Mouse (Mus musculus) midbrain, embryonic 16.5 days (tissue): Measurements from ENCODE around the gene Gins2. TPM values are rescaled to one million over a fixed set of nuclear protein-coding genes. Genes with fewer than 3 reads are reported as not detected.

Experiments
- ATAC-seq: fragments of 200-750 bp; cut with Nextera tagmentation; 2 replicates; pipeline ENCODE4 v1.8.0; 2017; ENCODE audit warnings: moderate TSS enrichment
- H3K27ac ChIP-seq: fragments of 300-500 bp; sonication (generic); 2 replicates; pipeline ENCODE4 v1.5.1; 2014; ENCODE audit warnings: mild to moderate bottlenecking, low read length, mixed read lengths
- H3K27me3 ChIP-seq: fragments of 300-500 bp; sonication (generic); 2 replicates; pipeline ENCODE4 v1.6.1; 2014; ENCODE audit warnings: low read depth, low read length, mixed read lengths; ENCODE audit not compliant: control insufficient read depth, insufficient read depth
- H3K36me3 ChIP-seq: fragments of 300-500 bp; sonication (generic); 2 replicates; pipeline ENCODE4 v1.6.1; 2014; ENCODE audit warnings: mild to moderate bottlenecking, low read length, moderate library complexity, mixed read lengths; ENCODE audit not compliant: control insufficient read depth, insufficient read depth
- H3K4me1 ChIP-seq: fragments of 300-500 bp; sonication (generic); 2 replicates; pipeline ENCODE4 v1.6.1; 2014; ENCODE audit warnings: mild to moderate bottlenecking, low read length, mixed read lengths; ENCODE audit not compliant: control insufficient read depth, insufficient read depth
- H3K4me2 ChIP-seq: fragments of 300-500 bp; sonication (generic); 2 replicates; pipeline ENCODE4 v1.6.1; 2014; ENCODE audit warnings: mild to moderate bottlenecking, low read length, mixed read lengths
- H3K4me3 ChIP-seq: fragments of 300-500 bp; sonication (generic); 2 replicates; pipeline ENCODE4 v1.5.1; 2014; ENCODE audit warnings: low read depth, mild to moderate bottlenecking, low read length, moderate library complexity, mixed read lengths
- H3K9ac ChIP-seq: fragments of 300-500 bp; sonication (generic); 2 replicates; pipeline ENCODE4 v1.6.1; 2014; ENCODE audit warnings: low read depth, low read length, mixed read lengths
- H3K9me3 ChIP-seq: fragments of 300-500 bp; sonication (generic); replicated peaks from 2 replicates; pipeline ENCODE4 v1.6.1; 2014; ENCODE audit warnings: mild to moderate bottlenecking, low read length, mixed read lengths; ENCODE audit not compliant: control insufficient read depth, poor library complexity, severe bottlenecking
- WGBS: fragments of 180-500 bp; shearing (Covaris S2); extraction: QIAGEN DNeasy Blood & Tissue Kit; methylation state at CpG from one replicate; pipeline ENCODE4 v1.1.7; 2014; 5-methylcytosine and 5-hydroxymethylcytosine counted together
- polyA plus RNA-seq: library from polyadenylated mRNA; unstranded; fragments of >200 nt; fragmentation: Nextera tagmentation; extraction: Ambion mirVana; gene quantifications from 2 replicates; pipeline ENCODE4 v1.2.1, GENCODE M21; 2015

Gene Gins2
- polyA plus RNA-seq, 1 experiment from 2014 or later = 13.3 TPM

DNA sequence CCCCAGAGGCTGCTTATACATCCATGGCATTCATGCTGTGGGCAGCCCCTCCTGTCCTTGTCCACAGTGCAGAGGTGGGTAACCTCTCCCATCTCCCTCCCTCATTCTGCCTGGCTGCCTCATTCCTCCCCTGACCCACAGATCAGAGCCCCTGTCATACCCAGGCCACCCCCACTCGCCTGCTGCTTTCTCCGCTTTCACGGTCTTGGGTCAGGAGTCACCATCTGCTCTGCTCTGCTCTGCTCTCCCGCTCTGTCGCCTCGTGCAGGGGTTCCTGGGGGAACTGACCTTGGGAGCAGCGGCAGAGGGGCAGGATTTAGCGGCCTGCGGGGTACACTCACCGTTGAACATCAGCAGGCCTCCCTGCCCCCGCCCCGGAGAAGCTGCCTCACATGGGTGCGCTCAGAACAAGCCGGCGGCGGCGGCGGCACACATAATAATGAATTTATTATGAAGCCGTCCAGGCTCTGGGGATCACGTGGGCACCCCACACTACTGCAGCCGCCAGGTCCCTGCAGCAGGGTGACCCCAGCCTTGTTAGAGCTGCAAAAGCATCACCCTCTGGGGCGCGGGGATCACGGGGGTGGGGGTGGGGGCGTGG is 39.7 kb downstream of the Gins2 start:
- Histone ChIP-seq H3K9me3 (no peaks in the 10 kb centered on the region), H3K27ac (peak overlapping the region; percentile 66), H3K4me1 (peaks cover 60% of the 10 kb centered on the region), H3K9ac (peak overlapping the region; percentile 53), H3K4me2 (peak overlapping the region; percentile 53), H3K4me3 (peak overlapping the region; percentile 6), H3K27me3 (no peaks in the 10 kb centered on the region), H3K36me3 (0 out of 2 replicates have a peak, but pooled peaks cover 3% of the 10 kb centered on the region)
- peak; percentile 16; the same call in 1 of the 2 replicates for ATAC-seq
- 1% methylated on average over 25 of the region's 25 CpGs for WGBS

DNA sequence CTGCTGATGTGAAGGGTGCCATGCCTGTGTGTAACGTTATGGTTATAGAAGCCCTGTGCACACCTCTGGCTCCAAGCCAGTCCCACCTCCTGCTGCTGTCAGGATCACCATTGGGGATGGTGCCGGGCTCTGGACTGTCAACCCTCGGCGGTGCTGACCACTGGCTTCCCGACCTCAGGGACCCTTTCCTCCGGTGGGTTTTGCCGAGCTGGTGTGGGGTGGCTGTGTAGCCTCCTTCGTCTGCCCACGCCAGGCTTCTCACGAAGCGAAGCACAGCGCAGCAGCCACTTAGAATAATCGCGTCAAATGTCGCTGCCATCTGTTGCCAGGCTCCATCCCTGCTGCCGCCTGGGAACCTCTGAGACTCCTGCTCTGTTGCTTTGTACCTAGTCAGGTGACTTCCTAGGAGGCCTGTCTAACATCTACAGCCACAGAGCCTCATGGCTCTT is 40.8 kb downstream of the Gins2 start:
- peak; percentile 7; the same call in 1 of the 2 replicates for ATAC-seq
- H3K9me3 ChIP-seq = no peaks in the 10 kb centered on the region
- no peaks in the 10 kb centered on the region for H3K27me3 ChIP-seq
- H3K27ac ChIP-seq = peak overlapping the region; percentile 60
- no peak overlapping the region for H3K4me3 ChIP-seq
- peaks cover 61% of the 10 kb centered on the region for H3K4me1 ChIP-seq
- WGBS = 30% methylated on average over 16 of the region's 16 CpGs
- no peaks in the 10 kb centered on the region for H3K36me3 ChIP-seq
- H3K4me2 ChIP-seq = peak overlapping the region; percentile 23
- peak overlapping the region; percentile 39 for H3K9ac ChIP-seq

DNA sequence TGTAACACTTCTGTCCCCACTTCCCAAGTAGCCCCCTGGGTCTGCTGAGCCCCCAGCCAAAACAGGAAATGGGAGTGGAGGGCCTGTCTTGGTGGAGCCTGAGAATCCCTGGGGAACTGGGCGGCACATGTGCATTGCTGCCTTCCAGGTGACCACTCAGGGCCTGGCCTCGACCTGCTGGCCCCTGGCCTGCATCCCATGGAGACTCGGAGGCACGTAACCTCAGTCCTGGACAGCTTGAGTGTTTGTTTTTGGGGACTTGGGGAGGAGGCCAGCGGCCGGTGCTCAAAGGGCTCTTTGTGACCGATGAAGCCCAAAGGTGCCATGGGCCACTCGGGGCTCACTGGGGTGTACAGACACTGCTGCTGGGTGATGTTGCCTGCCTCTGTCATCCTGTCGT is 41.5 kb downstream of the Gins2 start:
- H3K27ac ChIP-seq = peak overlapping the region; percentile 25; the same call in 1 of the 2 replicates
- no peaks in the 10 kb centered on the region for H3K36me3 ChIP-seq
- H3K9me3 ChIP-seq = no peaks in the 10 kb centered on the region
- no peak overlapping the region for H3K4me3 ChIP-seq
- peaks cover 69% of the 10 kb centered on the region for H3K4me1 ChIP-seq
- no peak overlapping the region for H3K4me2 ChIP-seq
- peak overlapping the region; percentile 39 for H3K9ac ChIP-seq
- ATAC-seq = no peak
- H3K27me3 ChIP-seq = no peaks in the 10 kb centered on the region
- 83% methylated on average over 9 of the region's 9 CpGs for WGBS

DNA sequence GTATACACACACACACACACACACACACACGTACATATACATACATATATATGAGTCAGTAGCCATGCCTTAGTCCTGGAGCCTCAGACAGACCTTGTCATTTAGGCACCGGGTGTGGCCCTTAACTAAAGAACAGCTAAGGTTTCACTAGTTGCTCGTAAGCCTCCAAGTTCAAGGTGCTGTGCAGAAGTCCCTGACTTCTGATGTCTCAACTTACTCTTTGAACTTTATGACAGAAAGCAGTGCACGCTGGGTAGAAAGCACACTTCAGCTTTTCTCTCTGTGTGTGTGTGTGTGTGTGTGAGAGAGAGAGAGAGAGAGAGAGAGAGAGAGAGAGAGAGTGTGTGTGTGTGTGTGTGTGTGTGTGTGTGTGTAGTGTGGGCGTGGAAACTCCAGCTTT is 44.9 kb downstream of the Gins2 start:
- Histone ChIP-seq H3K27me3 (no peaks in the 10 kb centered on the region), H3K36me3 (no peaks in the 10 kb centered on the region), H3K4me3 (no peak overlapping the region), H3K4me2 (no peak overlapping the region), H3K27ac (no peak overlapping the region), H3K9ac (no peak overlapping the region), H3K9me3 (no peaks in the 10 kb centered on the region), H3K4me1 (peaks cover 67% of the 10 kb centered on the region)
- 87% methylated on average over 5 of the region's 5 CpGs for WGBS
- ATAC-seq = no peak

DNA sequence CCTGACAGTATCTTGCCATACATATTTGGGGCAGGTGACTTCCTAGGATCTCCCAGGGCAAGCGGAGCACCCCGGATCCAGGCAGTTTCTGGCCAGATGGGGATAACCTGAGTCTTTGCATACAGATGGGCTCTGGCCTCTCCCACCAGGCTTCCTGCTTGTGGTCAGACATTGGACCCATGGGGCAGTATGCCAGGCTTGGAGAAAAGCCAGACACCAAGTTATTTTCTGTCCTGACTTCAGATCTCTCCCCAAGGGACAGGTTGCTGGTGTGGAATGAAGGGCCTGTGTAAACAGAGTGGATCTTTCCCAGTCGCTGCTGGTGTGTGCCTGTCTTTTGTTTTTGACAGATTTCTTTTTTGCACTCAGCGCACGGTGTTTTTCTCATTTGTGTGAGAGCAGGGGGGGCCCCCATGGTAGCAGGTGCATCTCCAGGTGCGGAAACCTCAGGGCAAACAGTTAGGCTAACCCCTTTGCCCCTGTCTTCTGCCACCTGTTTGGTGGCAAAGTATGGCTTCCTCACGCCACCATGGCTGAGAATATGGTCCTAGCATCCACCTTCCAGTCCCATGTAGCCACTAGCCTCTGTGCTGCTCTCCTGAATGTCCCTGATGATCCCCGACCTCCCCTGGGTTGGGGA is 45.6 kb downstream of the Gins2 start:
- 47% methylated on average over 8 of the region's 8 CpGs for WGBS
- H3K4me2 ChIP-seq = peak overlapping the region; percentile 5; the same call in 1 of the 2 replicates

DNA sequence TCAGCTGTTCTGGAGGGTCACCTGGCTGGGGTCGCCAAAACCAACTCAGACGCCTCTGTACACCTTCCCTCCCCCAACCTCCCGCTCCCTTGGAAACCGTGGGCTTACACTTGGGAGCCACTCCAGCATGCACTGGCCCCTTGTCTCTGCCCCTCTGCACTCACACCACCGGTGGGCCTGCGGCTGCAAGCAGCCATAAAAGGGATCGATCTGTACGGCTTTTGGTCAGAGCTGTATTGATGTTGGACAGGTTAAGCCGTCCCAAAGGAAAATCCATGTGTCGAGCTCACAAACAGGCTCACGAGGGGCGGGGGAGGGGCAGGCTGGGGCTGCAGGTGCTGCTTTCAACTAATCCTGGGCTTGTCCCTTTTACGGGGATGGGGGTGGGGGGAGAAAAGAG is 46.1 kb downstream of the Gins2 start:
- no peak for ATAC-seq
- H3K4me2 ChIP-seq = peak overlapping the region; percentile 5; the same call in 1 of the 2 replicates
- 14% methylated on average over 13 of the region's 13 CpGs for whole genome bisulfite sequencing
- H3K4me1 ChIP-seq = peaks cover 69% of the 10 kb centered on the region
- no peaks in the 10 kb centered on the region for H3K27me3 ChIP-seq
- no peak overlapping the region for H3K9ac ChIP-seq
- no peak overlapping the region for H3K4me3 ChIP-seq
- no peaks in the 10 kb centered on the region for H3K9me3 ChIP-seq
- H3K36me3 ChIP-seq = no peaks in the 10 kb centered on the region
- no peak overlapping the region for H3K27ac ChIP-seq

More for the DNA sequence above, 45.6 kb downstream of the Gins2 start:
- no peak overlapping the region for H3K4me3 ChIP-seq
- H3K27me3 ChIP-seq = no peaks in the 10 kb centered on the region
- H3K27ac ChIP-seq = no peak overlapping the region
- H3K9me3 ChIP-seq = no peaks in the 10 kb centered on the region
- no peak overlapping the region for H3K9ac ChIP-seq
- ATAC-seq = no peak
- H3K4me1 ChIP-seq = peaks cover 69% of the 10 kb centered on the region
- H3K36me3 ChIP-seq = no peaks in the 10 kb centered on the region

DNA sequence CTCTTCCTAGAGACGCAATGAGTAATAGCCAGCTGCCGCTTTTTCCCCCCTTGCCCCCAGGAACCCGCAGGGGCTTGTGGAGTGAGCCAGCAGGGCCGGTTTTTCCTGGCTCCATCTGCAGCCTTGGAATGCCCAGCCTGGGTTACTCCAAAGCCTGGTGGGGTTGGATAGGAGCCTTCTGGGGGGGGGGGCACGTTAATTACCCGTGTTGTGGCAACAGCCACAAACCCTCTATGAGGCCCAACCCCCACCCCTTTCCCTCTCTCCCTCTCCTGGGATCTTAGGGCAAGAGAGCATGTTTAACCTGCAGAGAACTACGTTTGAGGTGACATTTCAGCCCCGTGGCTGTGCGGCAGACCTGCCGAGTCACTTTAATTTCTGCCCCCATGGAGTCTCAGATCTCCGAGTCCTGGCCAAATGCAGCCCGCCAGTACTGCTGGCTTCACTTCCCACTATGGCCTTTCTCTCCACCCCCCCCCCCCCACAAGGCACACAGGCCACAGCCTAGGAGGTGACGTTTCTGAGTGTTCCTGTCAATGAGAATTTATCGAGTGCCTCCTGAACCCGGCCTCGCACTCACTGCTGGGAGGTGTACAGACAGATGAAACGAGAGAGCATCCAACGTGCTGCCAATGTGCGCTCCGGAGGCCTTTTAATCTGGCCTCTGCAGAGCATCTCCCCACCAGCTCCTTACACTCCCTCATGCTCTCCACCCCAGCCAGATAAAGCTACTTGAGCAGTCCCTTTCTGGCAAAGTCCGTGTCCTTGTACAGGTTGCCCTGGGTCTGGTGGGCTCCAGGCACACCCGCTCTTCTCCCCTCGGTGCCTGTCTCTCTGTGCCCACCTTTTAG is 49.1 kb downstream of the Gins2 start:
- 18% methylated on average over 23 of the region's 23 CpGs for WGBS
- peak overlapping the region; percentile 54; the same call in 1 of the 2 replicates for H3K9ac ChIP-seq
- H3K4me1 ChIP-seq = peaks cover 72% of the 10 kb centered on the region
- no peak overlapping the region for H3K4me3 ChIP-seq
- H3K27ac ChIP-seq = peak overlapping the region; percentile 98
- no peaks in the 10 kb centered on the region for H3K36me3 ChIP-seq
- ATAC-seq = no peak
- peak overlapping the region; percentile 98 for H3K4me2 ChIP-seq
- H3K9me3 ChIP-seq = no peaks in the 10 kb centered on the region
- H3K27me3 ChIP-seq = no peaks in the 10 kb centered on the region

DNA sequence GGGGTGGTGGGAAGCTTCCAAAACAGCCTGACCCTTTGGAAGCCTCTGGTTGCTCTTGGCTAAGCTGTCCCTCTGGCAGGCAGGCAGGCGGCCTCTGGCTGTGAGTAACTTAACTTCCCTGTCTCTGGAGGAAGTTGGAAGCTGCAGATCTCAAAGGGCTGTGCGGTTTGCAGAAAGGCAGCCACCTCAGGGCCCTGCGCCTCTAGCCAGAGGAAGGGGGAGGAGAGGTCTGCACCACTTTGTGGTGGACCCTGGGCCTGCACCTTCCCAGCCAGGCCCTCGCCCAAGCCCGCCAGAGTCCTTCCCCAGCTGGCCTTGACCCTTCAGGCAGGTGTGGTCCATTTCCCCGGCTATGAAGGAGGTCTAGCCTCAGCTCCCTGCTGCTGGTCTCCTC is 49.7 kb downstream of the Gins2 start:
- ATAC-seq = no peak
- WGBS = 36% methylated on average over 6 of the region's 6 CpGs
- H3K36me3 ChIP-seq = no peaks in the 10 kb centered on the region
- peak overlapping the region; percentile 98 for H3K4me2 ChIP-seq
- H3K9me3 ChIP-seq = no peaks in the 10 kb centered on the region
- H3K9ac ChIP-seq = peak overlapping the region; percentile 54
- H3K4me1 ChIP-seq = peaks cover 76% of the 10 kb centered on the region
- H3K27me3 ChIP-seq = no peaks in the 10 kb centered on the region
- H3K27ac ChIP-seq = peak overlapping the region; percentile 98
- H3K4me3 ChIP-seq = peak overlapping the region; percentile 70; the same call in 1 of the 2 replicates
